9 mouse cellular contexts compared by ENCODE assay signal in genomic region chr2:160507816-160508564, GRCm38 (mm10).
DNase-seq lines count a peak whose midpoint lies in the region; ATAC-seq and TF ChIP-seq lines count a peak whose summit lies in the region.
"Had no signal": no experiment of that assay in that cellular context is flagged by ENCODE, and none has a peak within 500 bp of the region (broad histone marks: within the 10 kb centered on the region; RNA-seq: fewer than 3 reads in every experiment).

No protein-coding gene starts in this region.

- H3K27ac ChIP-seq in testis, adult 2 months (ENCODE audit: control insufficient read depth, insufficient read depth, low read depth, low read length) = no peak overlapping the region

- peak overlapping the region; percentile 33; the same call in 1 of the 2 replicates for H3K4me3 ChIP-seq in testis, adult 2 months (ENCODE audit: control insufficient read depth, low read depth, low read length)

- H3K4me1 ChIP-seq in testis, adult 2 months (ENCODE audit: control insufficient read depth, insufficient read depth, low read length) = peaks cover 3% of the 10 kb centered on the region; the same call in 1 of the 2 replicates

- no peaks in the 10 kb centered on the region for H3K27me3 ChIP-seq in testis, adult 2 months (ENCODE audit: control insufficient read depth, insufficient read depth, low read length)

- DNase-seq in cerebellum, postnatal 14 days = peak; percentile 37 to 42
- DNase-seq in cerebellum, adult 11 months = no peak
- no peak for DNase-seq in testis, postnatal 10 days (ENCODE audit: low spot score)
- peak; percentile 10 to 22 for DNase-seq in layer of hippocampus, postnatal 14 days (ENCODE audit: low spot score in 2 of 2)
- DNase-seq in urinary bladder, postnatal 4 days (ENCODE audit: low spot score in 2 of 2) = no peak
- no peak for DNase-seq in B cell, adult 2 months
- DNase-seq: cerebellum, adult 18-20 months had no signal

- TF ChIP-seq POLR2A in testis, adult 2 months (IDR thresholded peaks at IDR 0.05; ENCODE audit: control insufficient read depth, low read depth, low read length) = no peak

- ATAC-seq in erythroid progenitor cell, adult 5-6 weeks (replicated peaks; ENCODE audit: low FRiP score, poor library complexity, severe bottlenecking) = no peak

- H3K36me3 ChIP-seq in testis, adult 2 months (ENCODE audit: control insufficient read depth, insufficient read depth, low read length) = no peaks in the 10 kb centered on the region

- TF ChIP-seq CTCF in testis, adult 2 months (IDR thresholded peaks at IDR 0.05; ENCODE audit: control insufficient read depth, insufficient read depth, insufficient replicate concordance, low read depth, low read length) = no peak

Comparison
In these comparisons a context has a peak if more than half of its experiments do, and no peak if none do; other contexts are left out.
1. DNase-seq: peak in cerebellum, postnatal 14 days (2 of 2) and layer of hippocampus, postnatal 14 days (2 of 2); none in cerebellum, adult 11 months (single experiment), testis, postnatal 10 days (single experiment), urinary bladder, postnatal 4 days (0 of 2) and B cell, adult 2 months (0 of 2).